Mouse (Mus musculus): ENCODE measurements at regions not wholly inside any gene's neighbourhood (a gene's known extent, or its start where the extent isn't known, plus 50 kb on each side); places are given as distances from the start of the nearest gene placed in this dataset.

- no peak for TF ChIP-seq CTCF (IDR thresholded peaks at IDR 0.05; ENCODE audit: extremely low read depth, insufficient read depth, low read length)
- no peak for TF ChIP-seq POLR2A (IDR thresholded peaks at IDR 0.05; ENCODE audit: extremely low read depth, insufficient read depth, low read length)
Measured at GRCm38 (mm10) chr19:32904517-32904916, 147.2 kb downstream of the Pten start.
